Mouse (Mus musculus) heart, adult 2 months (tissue): ENCODE results near the gene Tuba8. TPM values are rescaled to one million over a fixed set of nuclear protein-coding genes. Genes with fewer than 3 reads are reported as not detected.
A peak's percentile ranks its signal among the peaks of the same experiment; 100 is the strongest.

Experiments
- DNase-seq, 2 experiments: peaks; one replicate each; pipeline ENCODE4 v3.0.0; 2021
- H3K27ac ChIP-seq: fragments of 200-600 bp; 2 replicates; pipeline ENCODE4 v1.8.1; 2022
- H3K27me3 ChIP-seq: fragments of 200-500 bp; 2 replicates; pipeline ENCODE4 v1.6.1; 2012; ENCODE audit warnings: mild to moderate bottlenecking, low read length, inconsistent platforms, mixed read lengths; ENCODE audit not compliant: control insufficient read depth, insufficient read depth
- H3K36me3 ChIP-seq: fragments of 200-500 bp; 2 replicates; pipeline ENCODE4 v1.6.1; 2012; ENCODE audit warnings: low read length, inconsistent platforms; ENCODE audit not compliant: control insufficient read depth, insufficient read depth
- H3K4me1 ChIP-seq: fragments of 200-500 bp; 2 replicates; pipeline ENCODE4 v1.6.1; 2011; ENCODE audit warnings: low read length; ENCODE audit not compliant: control insufficient read depth, insufficient read depth
- H3K4me3 ChIP-seq: fragments of 200-600 bp; 2 replicates; pipeline ENCODE4 v1.8.1; 2022
- H3K79me2 ChIP-seq: fragments of 200-500 bp; replicated peaks from 2 replicates; pipeline ENCODE4 v1.6.1; 2012; ENCODE audit warnings: mild to moderate bottlenecking, inconsistent platforms, low read length, moderate library complexity, mixed read lengths; ENCODE audit not compliant: control insufficient read depth, insufficient read depth
- H3K9ac ChIP-seq: fragments of 200-500 bp; 2 replicates; pipeline ENCODE4 v1.6.1; 2012; ENCODE audit warnings: low read depth, mild to moderate bottlenecking, control low read depth, inconsistent platforms, low read length, mixed read lengths
- CTCF ChIP-seq: fragments of 200-600 bp; IDR thresholded peaks from 2 replicates; pipeline ENCODE4 v1.8.1; 2022; ENCODE audit warnings: antibody characterized with exemption, mild to moderate bottlenecking, moderate library complexity
- EP300 ChIP-seq: fragments of 200-500 bp; IDR thresholded peaks from 2 replicates; pipeline ENCODE4 v1.6.1; 2011; ENCODE audit warnings: low read depth, low read length, control low read depth; ENCODE audit not compliant: insufficient read depth
- POLR2A ChIP-seq: fragments of 200-500 bp; IDR thresholded peaks from 2 replicates; pipeline ENCODE4 v1.6.1; 2011; ENCODE audit warnings: mild to moderate bottlenecking, low read depth, low read length, control low read depth; ENCODE audit not compliant: insufficient read depth
- WGBS: fragments of 180-500 bp; shearing (Covaris S2); methylation state at CpG from one replicate; pipeline ENCODE4 v1.1.7; 2018; 5-methylcytosine and 5-hydroxymethylcytosine counted together
- intact Hi-C: fragments of 180-260 bp; cut with DNase I; formaldehyde crosslinking; loops from one replicate; pipeline ENCODE4 v1.15.1; 2025
- polyA plus RNA-seq: library from polyadenylated mRNA; depleted of rRNA; stranded (reverse); fragments of >200 nt; gene quantifications from 2 replicates; pipeline ENCODE4 v1.2.3, GENCODE M21; 2012; rRNA removed
- total RNA-seq, 2 experiments: library from RNA; stranded (reverse); gene quantifications; 2 replicates each; pipeline ENCODE4 v1.2.3; 2021

Gene Tuba8
- total and polyA plus RNA-seq, 3 experiments = 71.6 to 198 (median 192) TPM

DNA sequence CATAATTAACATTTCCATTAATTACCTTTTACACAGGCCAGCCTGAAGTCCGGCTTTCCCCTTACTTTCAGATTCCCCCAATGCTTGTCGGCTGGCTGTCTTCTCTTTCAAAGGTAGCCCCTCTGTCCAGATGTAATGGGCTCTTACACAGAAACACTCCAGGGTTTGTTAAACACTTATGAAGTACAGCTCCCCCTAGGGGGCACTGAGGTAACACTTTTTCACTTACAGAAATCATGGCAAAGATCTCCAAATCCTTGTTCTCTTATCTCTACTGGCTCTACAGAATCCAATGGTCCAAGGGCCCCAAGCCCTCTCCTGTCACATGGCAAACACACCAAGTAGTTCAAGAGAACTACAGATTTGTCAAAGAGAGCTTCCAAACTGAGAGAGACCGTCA is 63.9 kb downstream of the Tuba8 start:
- peaks cover 1% of the 10 kb centered on the region; the same call in 1 of the 2 replicates for H3K4me1 ChIP-seq

More for the DNA sequence above, 63.9 kb downstream of the Tuba8 start:
- Histone ChIP-seq H3K79me2 (no peaks in the 10 kb centered on the region), H3K27me3 (no peaks in the 10 kb centered on the region), H3K27ac (no peak overlapping the region), H3K9ac (no peak overlapping the region), H3K4me3 (no peak overlapping the region), H3K36me3 (no peaks in the 10 kb centered on the region)
- DNase-seq = no peak
- intact Hi-C loops = loop anchor here (5.0 kb wide), 3 partner anchors 63 to 93 kb away; no protein-coding TSS in a partner anchor
- WGBS = 85% methylated on average over 3 of the region's 3 CpGs
- TF ChIP-seq EP300 = no peak
- TF ChIP-seq CTCF = peak; percentile 73
- TF ChIP-seq POLR2A = no peak

Other genes with a start within 250 kb of the Tuba8 start
- 100 to 1,000 TPM; 114 to 127 TPM for gene Mical3, start 79.7 kb upstream of the Tuba8 start, total RNA-seq
- gene Mical3, start 79.7 kb upstream of the Tuba8 start, polyA plus RNA-seq = 52.1 and 69.0 TPM in 2 replicates
- 1 to 10 TPM; 6.0 TPM for gene Pex26, start 27.0 kb upstream of the Tuba8 start, total RNA-seq
- gene Pex26, start 27.0 kb upstream of the Tuba8 start, polyA plus RNA-seq = 8.3 and 10.9 TPM in 2 replicates
- 1 to 10 TPM; 1.3 to 1.5 TPM for gene Usp18, start 35.2 kb downstream of the Tuba8 start, total RNA-seq
- 3.9 and 5.7 TPM in 2 replicates for gene Usp18, start 35.2 kb downstream of the Tuba8 start, polyA plus RNA-seq
- under 1 TPM in 1 of 2 experiments, not detected in 1; 0.10 TPM for gene Slc6a13, start 89.5 kb downstream of the Tuba8 start, total RNA-seq
- 0.59 TPM in 2 replicates for gene Slc6a13, start 89.5 kb downstream of the Tuba8 start, polyA plus RNA-seq
- not detected for gene Slc6a12, start 132.4 kb downstream of the Tuba8 start, total RNA-seq
- 0.18 and 0.23 TPM in 2 replicates for gene Slc6a12, start 132.4 kb downstream of the Tuba8 start, polyA plus RNA-seq